Mouse (Mus musculus) brown adipose tissue, adult 24 weeks (tissue): ENCODE results near the gene Trappc10. TPM values are rescaled to one million over a fixed set of nuclear protein-coding genes. Genes with fewer than 3 reads are reported as not detected.

ENCODE experiments used
- H3K27ac ChIP-seq: fragments of 200-500 bp; replicated peaks from 2 replicates; pipeline ENCODE4 v1.5.1; 2012; ENCODE audit warnings: low read depth, mild to moderate bottlenecking, low read length
- H3K4me1 ChIP-seq: fragments of 200-500 bp; 2 replicates; pipeline ENCODE4 v1.6.1; 2012; ENCODE audit warnings: low read length, mixed read lengths; ENCODE audit not compliant: control insufficient read depth, insufficient read depth, insufficient read length
- H3K4me3 ChIP-seq: fragments of 200-500 bp; 2 replicates; pipeline ENCODE4 v1.5.1; 2012; ENCODE audit warnings: low read depth, mild to moderate bottlenecking, low read length, moderate library complexity; ENCODE audit not compliant: insufficient read depth
- polyA plus RNA-seq: library from polyadenylated mRNA; stranded (reverse); fragments of >200 nt; gene quantifications from 2 replicates; pipeline ENCODE4 v1.2.4, GENCODE M21; 2012; ENCODE audit not compliant: missing spikeins, insufficient read depth, insufficient read length

Gene Trappc10
- polyA plus RNA-seq, 1 experiment = 22.4 TPM

GRCm38 (mm10) chr10:78236885-78237629 is 7.4 kb downstream of the Trappc10 start:
- no peak overlapping the region for H3K4me3 ChIP-seq
- peaks cover 5% of the 10 kb centered on the region for H3K4me1 ChIP-seq
- H3K27ac ChIP-seq = no peak overlapping the region

DNA sequence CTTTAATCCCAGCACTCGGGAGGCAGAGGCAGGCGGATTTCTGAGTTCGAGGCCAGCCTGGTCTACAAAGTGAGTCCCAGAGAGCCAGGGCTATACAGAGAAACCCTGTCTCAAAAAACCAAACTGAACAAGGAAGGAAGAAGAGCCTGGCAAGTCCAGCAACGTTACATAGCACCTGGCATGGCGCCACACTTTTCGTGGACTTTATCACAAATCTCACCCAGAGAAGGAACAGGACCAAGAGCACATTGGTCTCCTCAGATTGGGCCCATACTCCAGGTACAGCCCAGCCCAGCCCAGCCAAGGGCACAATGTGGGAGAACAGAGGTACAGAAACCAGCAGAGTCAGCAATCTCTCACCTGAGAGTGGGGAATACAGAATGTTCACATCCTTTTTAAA is 10.7 kb downstream of the Trappc10 start:
- Histone ChIP-seq H3K4me3 (no peak overlapping the region), H3K27ac (no peak overlapping the region), H3K4me1 (peaks cover 6% of the 10 kb centered on the region)

GRCm38 (mm10) chr10:78233161-78233560 is 11.3 kb downstream of the Trappc10 start:
- H3K27ac ChIP-seq = no peak overlapping the region
- no peak overlapping the region for H3K4me3 ChIP-seq
- peaks cover 11% of the 10 kb centered on the region for H3K4me1 ChIP-seq

- H3K27ac ChIP-seq = no peak overlapping the region
- H3K4me3 ChIP-seq = no peak overlapping the region
- H3K4me1 ChIP-seq = peaks cover 14% of the 10 kb centered on the region
Measured at GRCm38 (mm10) chr10:78232301-78232980, 12.0 kb downstream of the Trappc10 start.

DNA sequence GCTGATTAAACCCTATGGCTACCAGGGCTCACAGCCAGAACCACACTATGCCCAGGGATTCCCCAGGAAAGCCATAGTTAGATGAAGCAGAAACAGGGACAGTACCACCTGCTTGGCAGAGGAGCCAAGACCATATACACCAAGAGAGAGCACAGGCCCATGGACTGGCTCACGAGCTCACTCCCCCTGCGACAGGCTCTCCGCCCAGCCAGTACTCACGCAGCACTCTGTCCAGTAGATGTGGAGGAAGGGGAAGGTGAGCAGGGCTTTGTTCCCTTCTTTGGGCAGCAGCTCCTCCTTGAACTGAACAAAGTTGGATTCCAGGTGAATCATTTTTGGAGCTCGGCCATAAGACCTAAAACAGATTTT is 15.9 kb downstream of the Trappc10 start:
- peaks cover 10% of the 10 kb centered on the region for H3K4me1 ChIP-seq
- no peak overlapping the region for H3K4me3 ChIP-seq
- peak overlapping the region; percentile 15; the same call in 1 of the 2 replicates for H3K27ac ChIP-seq

- peak overlapping the region; percentile 15; the same call in 1 of the 2 replicates for H3K27ac ChIP-seq
- no peak overlapping the region for H3K4me3 ChIP-seq
- H3K4me1 ChIP-seq = peaks cover 10% of the 10 kb centered on the region
Measured at GRCm38 (mm10) chr10:78227875-78228559, 16.4 kb downstream of the Trappc10 start.

DNA sequence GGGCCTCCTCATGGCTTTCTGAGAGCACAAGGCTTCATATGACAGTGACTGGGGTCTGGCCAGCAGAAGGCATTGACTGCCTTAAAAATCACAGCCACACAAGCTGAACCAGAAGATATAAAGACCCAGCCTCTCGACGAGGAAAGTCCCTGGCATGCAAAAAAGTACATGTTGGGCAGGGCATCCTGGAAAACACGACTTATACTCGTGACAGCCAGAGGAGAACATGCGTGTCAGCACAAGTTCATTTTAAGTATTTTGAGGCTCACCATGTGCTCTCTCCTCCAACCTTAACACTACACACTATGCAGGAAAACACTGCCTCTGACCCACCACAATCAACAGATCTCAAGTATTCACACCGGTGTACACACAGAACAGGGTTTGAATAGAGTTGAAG is 20.3 kb downstream of the Trappc10 start:
- peaks cover 9% of the 10 kb centered on the region for H3K4me1 ChIP-seq
- no peak overlapping the region for H3K4me3 ChIP-seq
- H3K27ac ChIP-seq = no peak overlapping the region

DNA sequence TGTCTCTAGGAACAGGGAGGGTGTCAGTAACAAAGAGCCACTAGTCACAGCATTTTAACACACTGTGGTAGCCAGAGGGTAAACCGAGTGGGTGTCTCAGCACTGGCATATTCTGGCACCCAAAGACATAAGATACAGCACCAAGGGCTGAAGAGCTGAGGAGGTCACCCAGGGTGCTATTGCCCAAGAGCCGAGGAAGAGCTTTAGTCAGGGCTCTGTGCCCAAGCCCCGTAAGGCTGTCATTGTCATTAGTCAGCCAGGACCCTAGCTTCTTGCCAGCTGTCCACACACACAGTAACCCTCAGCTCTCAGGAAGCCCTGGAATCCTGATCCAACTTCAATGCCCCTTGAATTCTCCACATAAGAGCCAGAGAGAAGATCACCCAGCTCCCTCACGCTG is 21.5 kb downstream of the Trappc10 start:
- Histone ChIP-seq H3K4me1 (peaks cover 2% of the 10 kb centered on the region), H3K27ac (no peak overlapping the region)

GRCm38 (mm10) chr10:78221315-78221714 is 23.1 kb downstream of the Trappc10 start:
- no peaks in the 10 kb centered on the region for H3K4me1 ChIP-seq
- H3K4me3 ChIP-seq = no peak overlapping the region
- H3K27ac ChIP-seq = no peak overlapping the region

More for the DNA sequence above, 21.5 kb downstream of the Trappc10 start:
- no peak overlapping the region for H3K4me3 ChIP-seq

DNA sequence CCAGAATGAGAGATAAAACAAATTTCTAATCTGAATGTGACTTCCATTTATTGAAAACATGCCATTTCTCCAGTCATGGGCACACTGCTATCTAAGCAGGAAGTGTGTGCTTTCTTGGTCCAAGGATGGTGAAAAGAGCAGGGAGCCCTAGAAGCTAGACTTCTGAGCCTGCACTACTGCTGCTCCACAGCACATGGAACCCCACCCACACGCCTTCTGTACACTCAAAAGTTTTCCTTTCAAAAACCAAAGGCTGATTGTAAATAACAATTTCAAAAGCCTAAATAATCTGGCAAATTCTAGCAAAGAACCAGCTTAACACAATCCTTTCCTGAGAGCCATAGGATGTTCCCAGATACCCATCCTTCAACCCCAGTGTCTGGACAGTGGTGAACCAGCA is 24.9 kb downstream of the Trappc10 start:
- Histone ChIP-seq H3K4me3 (no peak overlapping the region), H3K27ac (no peak overlapping the region), H3K4me1 (no peaks in the 10 kb centered on the region)

DNA sequence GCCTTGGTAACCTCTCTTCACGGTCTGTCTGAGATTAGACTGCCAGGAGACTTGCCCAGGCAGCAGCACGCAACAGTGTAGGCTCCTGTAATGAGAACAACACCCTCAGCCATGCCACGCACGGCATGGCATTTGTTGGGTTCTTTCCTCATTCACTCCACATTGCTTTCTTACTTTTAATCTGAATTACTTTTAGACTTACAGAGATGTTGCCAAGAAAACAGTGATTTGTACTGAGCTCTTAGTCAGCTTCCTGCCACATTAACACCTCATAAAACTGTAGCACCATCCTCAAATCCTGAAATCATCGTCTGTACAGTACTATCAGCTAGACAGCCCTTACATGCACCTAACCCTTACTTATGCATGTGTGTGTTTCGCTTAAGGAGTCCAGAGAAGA is 25.9 kb downstream of the Trappc10 start:
- no peak overlapping the region for H3K4me3 ChIP-seq
- no peaks in the 10 kb centered on the region for H3K4me1 ChIP-seq
- no peak overlapping the region for H3K27ac ChIP-seq

DNA sequence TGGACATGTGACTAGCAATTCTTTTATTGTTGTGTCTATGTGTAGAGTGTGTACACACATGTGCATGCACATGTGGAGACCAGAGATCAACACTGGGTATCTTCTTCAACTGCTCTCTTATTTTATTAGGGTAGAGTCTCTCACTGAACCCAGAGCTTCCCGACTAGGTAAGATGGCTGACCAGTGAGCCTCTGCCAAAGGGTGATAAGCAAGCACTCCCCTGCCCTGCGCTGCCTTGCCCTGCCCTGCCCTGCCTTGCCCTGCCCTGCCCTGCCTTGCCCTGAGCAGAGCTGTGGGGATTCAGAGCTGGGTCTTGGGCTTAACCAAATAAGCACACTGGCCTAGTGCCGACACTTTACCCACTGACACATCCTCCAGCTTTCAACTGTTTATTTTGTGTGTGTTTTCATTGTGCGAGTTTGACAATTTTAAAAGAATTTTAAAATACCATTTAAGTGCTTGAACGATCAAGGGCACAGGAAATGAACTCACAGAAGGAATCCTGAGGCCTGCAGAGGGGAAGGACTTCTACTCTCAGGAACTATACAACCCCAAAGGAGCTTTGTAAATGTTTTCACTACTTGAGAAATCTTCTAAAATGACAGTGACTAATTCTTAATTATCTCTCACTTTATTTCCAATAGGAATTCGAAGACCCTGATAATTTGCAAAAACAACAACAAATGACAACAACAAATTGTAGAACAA is 27.9 kb downstream of the Trappc10 start:
- no peak overlapping the region for H3K4me3 ChIP-seq
- H3K4me1 ChIP-seq = no peaks in the 10 kb centered on the region
- no peak overlapping the region for H3K27ac ChIP-seq

DNA sequence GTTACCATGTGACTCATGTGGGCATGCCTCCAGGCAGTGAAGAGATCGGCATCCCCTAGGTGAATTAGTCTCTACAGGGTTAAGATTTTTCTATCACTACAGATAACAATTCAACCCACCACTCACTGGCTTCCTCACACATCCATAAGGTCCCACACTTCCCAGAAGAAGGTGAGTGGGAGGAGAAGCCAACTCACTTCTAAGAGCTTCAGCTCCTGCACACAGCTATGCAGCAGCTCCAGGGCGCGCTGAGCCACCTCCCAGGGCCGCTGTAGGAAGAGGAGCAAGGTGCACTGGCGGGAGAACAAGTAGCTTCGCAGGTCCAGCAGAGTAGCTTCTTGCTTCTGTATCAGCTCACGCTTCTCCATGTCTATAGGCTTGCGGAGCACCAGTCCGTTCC is 30.1 kb downstream of the Trappc10 start:
- H3K4me1 ChIP-seq = no peaks in the 10 kb centered on the region
- no peak overlapping the region for H3K27ac ChIP-seq
- H3K4me3 ChIP-seq = no peak overlapping the region

DNA sequence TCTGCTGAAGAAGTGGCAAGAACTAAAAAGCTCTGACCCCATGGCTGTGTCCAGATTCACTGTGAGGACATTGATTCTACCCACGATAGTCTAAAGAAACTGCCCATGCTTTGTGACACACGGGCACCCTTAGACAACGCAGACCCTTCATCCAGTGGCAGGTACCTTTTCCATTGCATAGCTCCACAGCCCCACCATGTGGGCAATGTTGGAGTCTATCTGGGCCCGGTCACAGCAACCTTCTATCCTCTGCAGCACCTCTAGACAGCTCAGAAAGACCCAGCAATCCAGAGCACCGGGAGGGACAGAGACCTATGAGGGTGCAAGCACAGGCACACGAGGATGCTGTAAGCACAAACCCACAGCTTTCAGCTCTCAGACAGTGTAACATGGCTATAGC is 33.1 kb downstream of the Trappc10 start:
- Histone ChIP-seq H3K4me1 (no peaks in the 10 kb centered on the region), H3K4me3 (no peak overlapping the region), H3K27ac (no peak overlapping the region)

- no peaks in the 10 kb centered on the region for H3K4me1 ChIP-seq
- H3K27ac ChIP-seq = no peak overlapping the region
- H3K4me3 ChIP-seq = no peak overlapping the region
Measured at GRCm38 (mm10) chr10:78201182-78201581, 43.3 kb downstream of the Trappc10 start.
